Mouse (Mus musculus) cerebellum, postnatal 10 days (tissue): ENCODE results near the gene Tert.
A peak's percentile ranks its signal among the peaks of the same experiment; 100 is the strongest.

Experiments used
- DNase-seq, 2 experiments: peaks; one replicate each; pipeline ENCODE4 v3.0.0; 2021; ENCODE audit warnings: mixed read lengths in 2 of 2

Gene Tert

GRCm38 (mm10) chr13:73626745-73627549 lies at the start of gene Tert:
TSS of gene Tert (plus strand) at chr13:73626911.
- DNase-seq = peak; percentile 18 to 73

- no peak for DNase-seq
Measured at GRCm38 (mm10) chr13:73577277-73577676, 49.4 kb upstream of the Tert start.

GRCm38 (mm10) chr13:73591488-73591887 lies 35.2 kb upstream of the Tert start:
- DNase-seq = no peak

GRCm38 (mm10) chr13:73592546-73592945 lies 34.2 kb upstream of the Tert start:
- no peak for DNase-seq

GRCm38 (mm10) chr13:73596276-73596675 lies 30.4 kb upstream of the Tert start:
- DNase-seq = no peak

- DNase-seq = no peak
Measured at GRCm38 (mm10) chr13:73600217-73600616, 26.5 kb upstream of the Tert start.

GRCm38 (mm10) chr13:73603046-73603445 lies 23.7 kb upstream of the Tert start:
- DNase-seq = peak in 1 of 2 experiments; percentile 20

- DNase-seq = peak; percentile 99
Measured at GRCm38 (mm10) chr13:73603522-73604155, 23.1 kb upstream of the Tert start, which contains the start of gene Clptm1l. TSS of gene Clptm1l (plus strand) at chr13:73604006.

- DNase-seq = no peak
Measured at GRCm38 (mm10) chr13:73604156-73604957, 22.4 kb upstream of the Tert start.

GRCm38 (mm10) chr13:73618406-73618805 lies 8.3 kb upstream of the Tert start:
- no peak for DNase-seq

- peak in 1 of 2 experiments; percentile 24 for DNase-seq
Measured at GRCm38 (mm10) chr13:73620637-73621036, 6.1 kb upstream of the Tert start.

- DNase-seq = peak in 1 of 2 experiments; percentile 71
Measured at GRCm38 (mm10) chr13:73626410-73626744, 334 bp upstream of the Tert start.

GRCm38 (mm10) chr13:73628586-73629113 lies 1.9 kb downstream of the Tert start:
- DNase-seq = peak in 1 of 2 experiments; percentile 43

- no peak for DNase-seq
Measured at GRCm38 (mm10) chr13:73631837-73632236, 5.1 kb downstream of the Tert start.

- DNase-seq = no peak
Measured at GRCm38 (mm10) chr13:73637826-73638225, 11.1 kb downstream of the Tert start.

GRCm38 (mm10) chr13:73641296-73641695 lies 14.6 kb downstream of the Tert start:
- DNase-seq = no peak

GRCm38 (mm10) chr13:73646397-73647087 lies 19.8 kb downstream of the Tert start:
- DNase-seq = peak; percentile 82 to 84

GRCm38 (mm10) chr13:73653266-73653665 lies 26.6 kb downstream of the Tert start:
- DNase-seq = no peak

- DNase-seq = no peak
Measured at GRCm38 (mm10) chr13:73654976-73655375, 28.3 kb downstream of the Tert start.

- DNase-seq = no peak
Measured at GRCm38 (mm10) chr13:73658953-73659352, 32.2 kb downstream of the Tert start.

- no peak for DNase-seq
Measured at GRCm38 (mm10) chr13:73660163-73660695, 33.5 kb downstream of the Tert start.

GRCm38 (mm10) chr13:73675161-73675560 lies 48.5 kb downstream of the Tert start:
- DNase-seq = no peak
